Mouse (Mus musculus) E14TG2a.4 (cell line): Measurements from ENCODE around the gene S100z.

Source experiments
- CTCF ChIP-seq: conservative IDR thresholded peaks from 2 replicates; pipeline ENCODE4 v1.5.1; 2014; ENCODE audit warnings: low read length
- NANOG ChIP-seq: IDR thresholded peaks from 2 replicates; pipeline ENCODE4 v1.6.1; 2014; ENCODE audit warnings: borderline replicate concordance, low read length, mixed read lengths
- POU5F1 ChIP-seq: IDR thresholded peaks from 2 replicates; pipeline ENCODE4 v1.6.1; 2014; ENCODE audit warnings: low read length, borderline replicate concordance

- TF ChIP-seq CTCF = no peak
- no peak for TF ChIP-seq NANOG
- TF ChIP-seq POU5F1 = no peak
These were observed 45.3 kb upstream of the S100z start for GRCm38 (mm10) chr13:95523659-95524423.
